Comparison of ENCODE assay signal across 16 mouse cellular contexts in the genomic region with DNA sequence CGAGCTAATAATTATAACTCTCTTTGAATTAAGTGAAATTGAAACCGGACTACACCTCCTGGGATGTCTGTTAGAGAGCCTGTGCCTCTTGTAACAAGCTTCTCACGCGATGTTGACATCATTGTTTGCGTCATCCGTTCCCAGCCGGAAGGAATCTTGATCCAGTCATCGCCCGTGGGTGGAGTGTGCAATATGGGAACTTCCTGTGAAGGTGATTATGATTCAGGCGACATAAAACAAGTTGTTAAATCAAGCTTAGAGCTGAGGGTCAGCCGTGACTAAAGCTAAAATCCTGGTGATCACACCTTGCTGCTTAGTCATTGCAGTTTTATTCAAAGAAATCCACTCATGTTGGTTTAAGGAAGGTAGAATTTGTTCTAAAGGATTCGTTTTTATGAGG.
"Had no signal": no experiment of that assay in that cellular context is flagged by ENCODE, and none has a peak within 500 bp of the region (broad histone marks: within the 10 kb centered on the region; RNA-seq: fewer than 3 reads in every experiment).

No protein-coding gene starts in this region.

- H3K4me1 ChIP-seq: intestine, embryonic 15.5 days; kidney, embryonic 15.5 days; midbrain, embryonic 12.5 days; midbrain, embryonic 15.5 days; neural tube, embryonic 12.5 days; neural tube, embryonic 15.5 days had no signal

- H3K9me3 ChIP-seq: intestine, embryonic 15.5 days; kidney, embryonic 15.5 days; midbrain, embryonic 12.5 days; midbrain, embryonic 15.5 days; neural tube, embryonic 12.5 days; neural tube, embryonic 15.5 days had no signal

- H3K4me3 ChIP-seq: intestine, embryonic 15.5 days; kidney, embryonic 15.5 days; layer of hippocampus, adult 2 months; midbrain, embryonic 12.5 days; midbrain, embryonic 15.5 days; neural tube, embryonic 12.5 days; neural tube, embryonic 15.5 days had no signal

- ATAC-seq: intestine, embryonic 15.5 days; liver, postnatal 0 days; midbrain, embryonic 15.5 days had no signal

- H3K27me3 ChIP-seq: intestine, embryonic 15.5 days; kidney, embryonic 15.5 days; midbrain, embryonic 12.5 days; midbrain, embryonic 15.5 days; neural tube, embryonic 12.5 days; neural tube, embryonic 15.5 days had no signal

- H3K36me3 ChIP-seq: intestine, embryonic 15.5 days; kidney, embryonic 15.5 days; midbrain, embryonic 12.5 days; midbrain, embryonic 15.5 days; neural tube, embryonic 12.5 days; neural tube, embryonic 15.5 days had no signal

- H3K27ac ChIP-seq: intestine, embryonic 15.5 days; kidney, embryonic 15.5 days; layer of hippocampus, adult 2 months; liver, embryonic 14.5 days; macrophage; midbrain, embryonic 12.5 days; midbrain, embryonic 15.5 days; neural tube, embryonic 12.5 days; neural tube, embryonic 15.5 days had no signal

- DNase-seq: kidney, adult 11 months; kidney, adult 8-10 months; kidney, postnatal 10 days; layer of hippocampus, adult 9-11 months; liver, postnatal 0 days; thymus, adult 18-20 months; thymus, postnatal 36 days had no signal
